Mouse (Mus musculus): Measurements from ENCODE around the gene Grk1. TPM values are rescaled to one million over a fixed set of nuclear protein-coding genes. Genes with fewer than 3 reads are reported as not detected.

The Grk1 gene
- polyA plus RNA-seq, 1 experiment, result 0.01 TPM

DNA sequence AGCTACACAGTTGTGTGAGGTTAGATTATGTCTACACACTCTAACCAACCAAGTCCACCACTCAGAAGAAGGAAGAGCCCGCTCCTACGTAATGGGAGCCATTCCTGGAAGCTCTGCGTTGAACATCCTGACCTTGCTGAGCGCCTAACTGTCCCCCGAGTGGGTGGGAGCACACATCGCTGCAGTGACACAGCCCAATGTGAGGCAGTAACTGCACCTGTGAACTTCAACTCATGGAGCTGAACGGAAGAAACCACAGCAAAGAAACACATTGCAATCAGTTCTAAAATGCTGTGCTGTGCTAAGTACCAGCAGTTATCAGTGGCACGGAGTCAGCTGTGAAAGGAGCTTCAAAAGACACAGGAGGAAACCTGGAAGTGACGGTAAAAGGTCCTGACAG lies 23.3 kb downstream of the Grk1 start:
- no peak for DNase-seq (ENCODE audit: low spot score)

DNA sequence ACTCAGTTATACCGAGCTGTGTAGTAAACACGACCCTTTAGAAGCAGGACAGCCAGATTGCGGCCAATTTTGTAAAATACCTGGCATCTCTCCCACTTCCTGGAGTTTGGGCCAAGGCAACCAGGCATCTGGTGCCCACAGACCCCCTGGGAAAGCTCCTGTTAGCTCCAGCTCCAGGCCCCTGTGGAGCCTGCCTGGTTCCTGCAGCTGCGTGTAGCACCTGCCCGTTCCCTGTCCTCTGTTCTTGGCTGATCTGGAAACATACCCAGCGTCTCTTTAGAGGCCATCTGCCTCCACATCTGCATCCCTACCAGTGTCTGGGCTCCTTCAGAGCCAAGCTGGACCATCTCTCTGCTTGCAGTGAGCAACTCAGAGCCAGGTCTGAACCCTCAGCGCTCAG lies 25.5 kb downstream of the Grk1 start:
- no peak for DNase-seq (ENCODE audit: low spot score)

DNA sequence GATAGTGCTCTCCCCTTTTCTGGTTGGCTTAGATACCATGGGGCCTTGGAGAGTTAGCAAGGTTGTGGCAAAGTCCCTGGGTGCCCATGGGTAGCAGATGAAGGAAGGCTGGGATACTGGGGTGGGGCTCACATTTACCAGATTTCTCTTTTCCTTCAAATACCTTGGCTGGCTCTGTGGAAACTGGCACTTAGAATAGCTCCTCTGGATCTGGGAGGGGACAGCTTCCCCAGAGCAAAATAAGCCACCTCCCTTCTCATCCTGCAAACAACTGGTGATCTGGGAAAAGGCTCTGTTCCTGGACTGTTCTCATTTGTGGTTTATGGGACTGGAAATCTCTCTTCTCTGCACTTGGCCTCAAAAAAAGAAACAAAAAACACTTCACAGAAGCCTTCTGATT lies 26.0 kb downstream of the Grk1 start:
- DNase-seq (ENCODE audit: low spot score), result no peak

DNA sequence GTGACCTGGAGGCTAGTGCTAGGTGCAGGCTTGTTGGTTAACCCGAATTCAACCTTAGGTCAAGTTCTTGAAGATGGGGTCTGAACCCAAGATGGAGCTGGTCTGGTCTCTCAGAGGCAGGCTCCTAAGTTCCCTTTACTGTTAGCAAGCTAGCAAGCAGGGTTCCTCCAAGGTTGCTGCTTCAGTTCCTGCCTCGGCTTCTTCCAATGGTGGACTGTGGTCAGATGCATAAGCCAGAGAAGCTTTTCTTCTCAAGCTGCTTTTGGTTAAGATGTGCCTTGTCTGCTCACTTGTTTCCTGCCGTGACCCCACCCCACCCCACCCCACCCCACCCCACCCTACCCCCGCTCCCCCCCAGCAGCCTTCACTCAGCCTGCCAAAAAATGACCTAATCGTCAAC lies 28.2 kb downstream of the Grk1 start:
- DNase-seq (ENCODE audit: low spot score), result no peak

DNA sequence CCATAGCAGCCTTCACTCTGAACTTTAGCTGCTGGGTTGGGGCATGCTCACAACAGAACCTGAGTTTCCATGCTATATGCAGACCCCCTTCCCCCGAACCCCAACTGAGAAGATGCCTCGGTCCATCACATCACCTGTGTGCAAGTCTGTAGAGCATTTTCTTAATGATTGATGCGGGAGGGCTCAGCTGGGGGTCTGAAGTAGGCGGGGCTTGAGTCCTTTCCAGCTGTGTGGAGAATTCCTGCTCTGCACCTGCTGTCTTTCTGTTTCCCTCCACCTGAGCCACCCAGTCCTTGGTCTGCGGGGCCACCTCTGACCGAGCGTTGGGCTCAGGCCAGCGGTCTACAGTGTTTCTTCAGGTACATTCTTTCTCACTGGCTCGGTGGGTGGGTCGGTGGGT lies 30.0 kb downstream of the Grk1 start, which contains the start of gene Tmem255b:
Tmem255b (plus strand) TSS at position 301 of the 400 bp plus-strand sequence.
- DNase-seq (ENCODE audit: low spot score), result no peak

DNA sequence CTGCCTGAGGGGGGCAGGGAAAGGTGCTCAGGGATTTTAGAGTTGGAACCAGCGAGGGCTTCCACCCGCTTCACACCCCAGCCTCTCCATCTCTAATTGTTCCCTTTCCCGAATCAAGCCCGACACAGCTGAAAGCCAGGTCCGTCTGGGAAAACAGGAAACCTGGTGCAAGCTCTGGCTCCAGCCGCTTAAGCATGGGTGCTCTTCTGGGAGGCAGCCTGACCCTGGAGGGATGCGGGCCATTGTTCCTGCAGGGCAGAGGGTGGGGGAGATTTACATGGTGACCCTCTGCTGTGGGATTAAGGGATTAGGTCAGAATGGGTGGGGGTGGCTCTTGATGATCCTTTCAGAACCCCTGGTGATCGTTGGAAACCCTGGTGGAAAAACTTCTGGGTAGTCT lies 31.2 kb downstream of the Grk1 start:
- no peak for DNase-seq (ENCODE audit: low spot score)

DNA sequence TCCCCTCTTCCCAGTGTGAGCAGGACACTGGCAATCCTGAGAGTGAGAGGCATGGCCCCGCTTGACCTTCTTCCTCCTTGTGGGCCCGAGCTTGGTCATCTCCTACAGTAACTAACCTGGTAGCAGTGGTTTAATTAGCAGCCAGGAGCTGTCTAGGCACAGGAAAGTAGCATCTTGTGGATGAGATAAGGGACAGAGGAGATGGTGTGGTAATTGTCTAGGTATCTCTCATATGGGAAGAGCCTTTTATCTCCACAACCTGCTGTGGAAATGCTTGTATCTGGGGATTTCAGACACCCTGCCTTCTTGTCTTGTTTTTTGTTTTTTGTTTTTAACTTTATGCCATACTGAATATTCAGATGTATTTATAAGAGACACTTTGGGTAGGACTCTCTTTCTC lies 32.6 kb downstream of the Grk1 start:
- no peak for DNase-seq (ENCODE audit: low spot score)

DNA sequence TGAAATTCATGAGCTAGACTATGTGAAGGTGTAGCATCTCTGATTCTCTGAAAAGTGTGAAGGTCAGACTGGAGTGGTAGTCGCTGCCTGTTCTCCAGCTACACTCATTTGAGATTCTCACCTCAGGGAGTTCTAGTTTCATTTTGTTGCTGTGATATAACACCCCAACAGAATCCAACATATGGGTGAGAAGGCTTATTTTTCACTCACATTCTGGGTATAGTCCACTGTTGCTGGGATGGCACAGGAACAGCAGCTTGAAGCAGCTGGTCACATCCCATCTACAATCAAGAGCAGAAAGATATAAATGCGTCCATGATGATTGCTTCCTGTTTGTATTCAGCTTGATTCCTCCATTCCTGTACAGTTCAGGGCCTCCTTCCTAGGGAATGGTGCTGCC lies 37.3 kb downstream of the Grk1 start:
- DNase-seq (ENCODE audit: low spot score), result no peak

DNA sequence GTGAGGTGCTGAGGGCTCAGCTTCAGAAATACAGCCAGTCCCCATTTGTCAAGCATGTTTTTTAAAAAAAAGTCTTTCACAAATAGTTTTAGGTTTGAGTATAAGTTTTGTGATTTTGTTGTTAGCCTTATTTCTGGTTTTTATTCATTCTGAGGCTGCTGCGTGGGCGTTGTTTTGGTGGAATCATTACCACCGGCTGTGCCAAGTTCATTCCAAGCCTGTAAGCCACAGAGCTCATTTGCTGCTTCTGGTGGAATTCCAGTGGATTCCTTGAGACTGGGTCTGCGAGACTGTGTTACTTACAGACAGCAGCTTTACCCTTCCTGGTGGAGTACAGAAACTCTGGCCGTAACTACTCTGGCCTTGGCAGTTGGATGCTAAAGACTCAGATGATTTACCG lies 41.6 kb downstream of the Grk1 start:
- DNase-seq (ENCODE audit: low spot score), result no peak

DNA sequence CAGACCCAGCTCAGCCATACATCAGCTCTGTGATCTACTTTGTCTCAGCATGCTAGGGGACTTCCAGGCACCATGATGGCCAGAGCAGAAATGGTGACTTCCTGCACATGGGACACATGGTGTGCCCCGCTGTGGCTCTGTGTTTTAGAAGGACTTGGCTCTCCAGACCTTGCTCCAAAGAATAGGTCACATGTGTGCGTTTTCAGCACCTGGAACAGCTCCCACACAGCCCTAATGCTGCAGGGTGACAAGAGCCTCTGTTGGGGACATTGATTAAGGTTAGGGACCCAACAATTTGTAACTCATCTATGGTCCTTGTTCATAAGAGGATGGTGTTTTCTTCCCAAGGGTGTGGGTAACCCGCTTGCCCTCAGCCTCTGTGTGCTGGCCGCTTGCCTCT lies 43.3 kb downstream of the Grk1 start:
- no peak for DNase-seq (ENCODE audit: low spot score)

DNA sequence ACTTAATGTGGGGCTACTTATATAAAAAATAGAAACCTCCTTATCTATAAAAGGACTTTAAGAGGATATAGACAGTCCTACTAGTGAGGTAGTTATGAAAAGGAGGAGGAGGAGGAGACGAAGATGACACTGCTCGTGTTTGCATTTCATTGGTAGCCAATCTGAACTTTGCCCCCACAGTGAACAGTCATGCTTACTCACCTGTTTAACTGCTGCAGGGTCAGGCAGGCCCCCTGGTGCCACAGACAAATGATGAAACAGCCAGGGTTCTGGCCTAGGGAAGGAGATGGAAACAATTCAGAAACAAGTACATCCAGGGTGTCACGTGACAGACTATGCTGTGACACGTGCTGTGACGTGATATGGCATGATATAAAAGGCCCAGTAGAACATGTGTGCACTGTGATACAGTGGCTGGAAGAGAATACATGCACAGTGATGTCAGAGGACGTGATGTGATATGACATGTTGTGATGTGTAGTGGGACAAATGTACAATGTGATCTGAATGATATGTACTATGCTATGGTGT lies 46.9 kb downstream of the Grk1 start:
- no peak for DNase-seq (ENCODE audit: low spot score)

DNA sequence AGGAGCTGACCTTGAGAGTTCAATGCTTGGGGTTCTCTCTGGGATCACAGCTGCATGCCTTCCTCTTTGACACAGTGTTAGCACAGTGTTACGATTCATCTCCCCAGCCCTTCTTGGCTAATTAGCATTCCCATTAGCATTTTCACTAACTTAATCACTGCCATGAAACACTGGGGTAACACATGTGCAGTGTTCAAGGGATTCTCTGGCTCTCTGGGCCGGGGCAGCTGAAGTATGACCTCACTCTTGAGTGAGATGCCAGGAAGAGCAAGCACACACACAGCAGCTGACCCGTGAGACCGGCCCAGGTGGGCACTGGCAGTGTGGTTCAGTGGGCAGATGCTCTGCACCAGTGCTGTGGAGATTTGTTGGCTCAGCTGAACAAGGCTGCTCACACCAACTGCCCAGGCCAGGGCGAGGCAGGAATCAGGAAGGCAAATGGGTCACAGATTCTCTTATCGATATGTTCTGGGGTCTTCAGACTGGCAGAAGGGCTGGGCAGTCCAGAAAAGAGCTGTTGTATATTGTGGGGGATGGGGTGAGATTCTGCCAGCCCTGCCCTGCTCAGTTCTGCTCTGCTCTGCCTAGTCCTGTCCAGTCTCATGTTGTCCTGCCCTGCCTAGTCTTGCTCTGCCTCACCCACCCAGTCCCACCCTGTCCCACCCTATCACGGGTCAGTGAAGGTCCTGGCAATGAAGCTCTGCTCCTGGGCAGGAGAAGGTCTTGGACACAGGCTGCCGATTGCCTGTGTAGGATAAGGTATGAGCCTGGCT lies 49.6 kb downstream of the Grk1 start:
- no peak for DNase-seq (ENCODE audit: low spot score)

DNA sequence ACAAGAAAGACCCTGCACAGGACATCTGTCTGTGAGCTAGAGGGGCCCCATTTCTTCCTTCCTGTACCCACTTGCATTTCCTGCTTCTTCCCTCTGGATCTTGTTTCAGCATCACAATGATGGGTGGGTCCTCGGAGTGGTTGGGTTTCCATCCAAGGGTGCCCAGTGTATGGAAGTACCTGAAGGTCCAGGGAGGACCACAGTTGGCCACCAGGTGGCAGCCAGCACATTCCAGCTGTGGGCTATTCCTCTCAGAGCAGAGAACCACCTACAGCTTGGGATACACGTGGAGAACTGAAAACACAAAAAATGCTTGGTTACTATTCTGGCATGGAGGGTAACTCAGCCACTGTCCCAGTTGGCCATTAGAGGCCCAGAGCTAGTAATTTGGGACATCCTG lies 50.4 kb downstream of the Grk1 start:
- DNase-seq (ENCODE audit: low spot score), result peak; percentile 43

DNA sequence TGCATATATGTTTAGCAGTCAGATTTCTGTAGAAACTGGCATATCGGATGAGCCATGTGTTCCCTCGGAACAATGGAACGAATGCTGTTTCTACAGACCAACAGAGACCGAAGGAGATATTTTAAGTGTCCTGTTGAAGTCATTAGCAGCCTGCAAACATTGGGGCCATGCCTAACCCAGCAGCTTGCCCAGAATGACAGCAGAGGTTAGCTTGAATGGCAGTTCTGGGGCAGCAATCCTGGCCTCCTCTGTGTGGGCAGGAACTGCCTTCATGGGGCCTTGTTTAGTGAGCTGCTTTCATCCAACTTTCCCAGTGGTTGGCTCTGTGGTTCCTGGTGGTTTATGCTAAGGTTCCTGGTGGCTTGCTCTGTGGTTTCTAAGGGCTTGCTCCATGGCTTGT lies 54.5 kb downstream of the Grk1 start:
- DNase-seq (ENCODE audit: low spot score), result no peak

DNA sequence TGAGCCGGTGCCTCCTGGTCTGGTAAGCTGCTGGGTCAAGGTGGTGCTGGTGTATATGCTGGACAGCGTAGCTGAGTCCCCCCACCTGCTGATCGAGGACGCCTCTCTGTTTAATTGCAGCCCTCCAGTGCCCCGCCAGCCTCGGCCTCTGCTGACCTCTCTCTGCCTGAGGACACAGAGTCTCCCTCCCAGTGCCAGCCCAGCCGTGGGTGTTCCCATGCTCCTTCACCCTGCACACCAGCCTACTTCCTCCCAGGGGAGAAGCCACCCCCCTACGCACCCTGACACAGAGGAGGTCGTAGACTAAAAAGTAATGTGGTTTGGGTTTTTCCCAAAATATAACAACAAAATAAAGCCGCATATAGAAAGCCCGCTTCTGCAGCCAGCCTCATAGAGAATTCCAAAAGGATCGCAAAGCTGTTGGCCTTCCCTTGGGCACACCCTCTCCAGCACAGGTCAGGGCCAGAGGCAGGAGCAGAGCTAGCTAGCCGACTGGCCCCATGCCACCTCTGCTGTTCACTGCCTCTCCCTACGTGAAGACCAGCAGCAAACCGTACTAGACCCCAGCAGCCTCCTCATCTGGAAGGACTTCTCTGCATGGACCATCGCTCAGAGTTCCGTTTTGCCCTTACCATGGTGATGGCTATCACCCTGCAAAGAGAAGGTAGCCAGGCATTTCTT lies 56.3 kb downstream of the Grk1 start:
- DNase-seq (ENCODE audit: low spot score), result no peak

DNA sequence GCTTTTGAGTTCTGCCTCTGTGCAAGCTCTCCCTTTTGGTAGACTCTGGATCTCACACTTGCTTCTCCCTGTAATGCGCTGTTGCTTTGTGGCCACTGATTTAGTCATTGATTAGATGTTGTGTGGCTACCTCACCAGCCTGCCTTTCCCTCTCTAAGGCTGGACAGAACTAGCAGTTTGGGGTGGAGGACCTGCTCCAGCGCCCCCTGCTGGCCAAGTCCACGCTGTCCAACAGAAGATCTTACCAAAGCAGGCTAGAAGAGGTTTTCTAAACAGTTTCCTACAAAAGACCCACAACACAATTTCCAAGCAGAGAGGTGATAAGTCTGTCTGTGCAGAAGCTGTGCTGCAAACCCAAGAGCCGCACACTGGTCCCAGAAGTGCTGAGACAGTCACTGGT lies 57.0 kb downstream of the Grk1 start:
- DNase-seq (ENCODE audit: low spot score), result peak; percentile 53

DNA sequence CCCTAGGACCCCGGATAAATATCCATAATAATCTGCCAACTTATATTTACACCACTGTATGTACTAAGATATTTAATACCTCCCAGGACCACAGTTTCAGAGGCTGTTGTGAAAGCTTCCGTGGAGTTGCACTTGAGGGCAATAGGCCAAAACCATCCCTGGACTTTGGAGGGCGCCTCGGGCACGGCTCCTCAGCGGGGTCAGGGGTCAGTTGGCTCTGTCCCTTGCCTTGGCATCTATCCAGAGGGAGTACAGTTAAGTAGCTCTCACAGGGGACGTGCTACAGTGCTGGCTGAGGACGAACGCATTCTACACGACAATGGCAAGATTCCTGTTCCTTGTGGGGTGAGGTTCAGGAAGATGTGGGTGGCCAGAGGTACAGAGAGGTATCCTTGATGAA lies 57.5 kb downstream of the Grk1 start:
- no peak for DNase-seq (ENCODE audit: low spot score)

DNA sequence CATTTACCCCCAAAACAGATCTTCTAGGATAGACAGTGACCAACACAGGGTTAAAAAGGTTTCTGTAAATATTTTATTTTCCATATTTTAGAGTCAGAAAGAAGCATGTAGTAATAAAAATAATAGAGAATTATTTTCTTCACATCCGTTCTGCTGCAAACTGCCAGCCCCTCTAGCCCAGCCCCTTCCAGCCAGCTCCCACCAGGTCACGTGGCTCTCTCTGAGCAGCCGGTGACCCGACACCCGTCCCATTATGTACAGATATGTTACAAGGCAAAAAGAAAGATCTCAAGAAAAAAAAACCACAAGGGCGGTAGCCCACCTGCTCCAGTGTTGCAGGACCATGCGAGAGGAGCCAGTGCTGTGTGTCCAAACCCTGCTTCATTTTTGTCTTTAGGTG lies 60.4 kb downstream of the Grk1 start:
- no peak for DNase-seq (ENCODE audit: low spot score)

DNA sequence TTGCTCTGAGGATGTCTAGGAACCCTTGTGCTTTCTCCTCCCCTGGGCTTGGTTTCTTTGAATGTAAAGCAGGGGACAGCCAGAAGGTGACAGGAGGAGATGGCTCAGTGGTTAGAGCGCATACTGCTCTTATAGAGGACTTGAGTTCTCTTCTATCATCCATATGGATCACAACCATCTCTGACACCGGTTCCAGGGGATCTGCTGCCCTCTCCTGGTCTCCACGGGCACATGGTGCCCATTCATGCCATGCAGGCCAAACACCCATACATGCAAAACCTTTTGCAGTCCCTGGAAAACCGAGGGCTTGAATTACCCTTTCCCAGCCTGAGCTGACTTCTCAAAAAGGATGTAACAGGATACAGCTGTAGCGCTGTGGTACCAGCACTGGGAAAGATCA lies 62.1 kb downstream of the Grk1 start:
- no peak for DNase-seq (ENCODE audit: low spot score)

DNA sequence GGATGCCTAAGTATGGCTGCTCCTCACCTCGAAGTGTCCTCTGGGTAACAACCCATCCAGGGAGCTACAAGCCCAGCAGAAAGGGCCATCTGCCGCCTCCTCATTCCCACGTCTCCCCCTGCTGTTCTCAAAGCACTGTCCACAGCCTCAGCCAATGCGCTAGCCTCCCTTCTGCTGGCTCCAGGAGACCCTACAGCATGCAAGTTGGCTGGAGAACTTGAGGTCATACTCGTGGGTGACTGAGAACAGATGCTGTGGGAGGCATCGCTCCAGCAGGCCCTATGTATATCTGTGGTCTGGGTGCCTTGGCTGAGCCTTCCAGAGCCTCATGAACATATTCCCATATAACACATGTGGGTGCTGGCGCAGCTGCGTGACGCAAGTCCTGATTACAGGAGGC lies 63.9 kb downstream of the Grk1 start:
- no peak for DNase-seq (ENCODE audit: low spot score)

DNA sequence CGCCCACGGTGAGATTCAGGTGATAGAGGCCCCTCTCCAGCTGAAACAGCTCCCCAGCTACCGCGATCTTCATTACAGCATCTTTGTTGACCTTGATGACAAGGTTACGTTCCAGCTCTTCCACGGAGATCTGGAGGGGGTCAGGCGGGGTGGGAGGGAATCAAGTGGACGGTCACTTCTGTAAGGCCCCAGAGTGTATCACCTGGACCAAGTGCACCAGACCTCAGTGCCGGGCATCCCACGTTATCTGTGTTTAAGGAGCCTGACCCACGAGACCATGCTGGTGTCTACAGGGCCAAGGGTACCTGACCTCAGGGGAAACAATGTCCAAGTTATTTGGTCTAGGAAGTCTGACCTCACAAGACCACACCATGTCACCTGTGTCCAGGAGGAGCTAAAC lies 66.6 kb downstream of the Grk1 start:
- DNase-seq (ENCODE audit: low spot score), result no peak
